Mouse (Mus musculus): ENCODE data around the gene Gm38392.

DNA sequence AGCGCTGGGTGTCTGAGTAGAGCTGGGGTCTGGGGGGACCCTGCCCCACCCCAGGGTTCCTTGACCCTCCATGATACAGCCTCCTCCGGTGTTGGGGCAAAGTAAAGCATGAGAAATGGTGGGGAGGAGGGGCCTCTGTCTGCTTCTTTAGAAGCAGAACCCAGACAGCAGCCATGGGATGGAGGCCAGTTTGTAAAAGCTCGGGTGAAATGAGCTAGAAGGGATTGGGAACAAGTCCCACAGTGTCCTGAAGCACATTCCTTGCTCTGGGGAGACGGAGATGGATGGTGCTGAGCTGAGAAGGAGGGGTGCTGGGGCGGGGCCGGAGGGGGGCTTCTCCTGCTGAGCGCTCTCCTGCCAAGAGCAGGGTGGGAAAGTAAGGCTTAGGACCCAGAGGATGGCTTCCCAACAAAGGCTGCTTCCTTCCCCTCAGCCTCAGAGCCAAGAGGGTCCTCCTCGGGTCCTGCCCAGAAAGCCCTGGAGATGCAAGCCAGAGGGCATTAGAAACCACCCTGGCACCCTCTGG lies 48.1 kb downstream of the Gm38392 start:
- TF ChIP-seq CTCF (IDR thresholded peaks at IDR 0.05; ENCODE audit: low read depth) = no peak
- no peak for TF ChIP-seq EP300 (IDR thresholded peaks at IDR 0.05; ENCODE audit: low read depth)

Measured in liver, postnatal 0 days (tissue).